Mouse (Mus musculus): ENCODE measurements at regions not wholly inside any gene's neighbourhood (a gene's known extent, or its start where the extent isn't known, plus 50 kb on each side); places are given as distances from the start of the nearest gene placed in this dataset.

GRCm38 (mm10) chr3:115530441-115530840, 184.4 kb downstream of the S1pr1 start:
- TF ChIP-seq NANOG (IDR thresholded peaks at IDR 0.05; ENCODE audit: borderline replicate concordance, low read length) = no peak
- TF ChIP-seq POU5F1 (IDR thresholded peaks at IDR 0.05; ENCODE audit: borderline replicate concordance, low read length) = no peak
- TF ChIP-seq CTCF (conservative IDR thresholded peaks at IDR 0.05; ENCODE audit: low read length) = no peak
- no peaks in the 10 kb centered on the region for H3K36me3 ChIP-seq (ENCODE audit: insufficient read depth, low read length)
- H3K9me3 ChIP-seq (ENCODE audit: low read length) = no peaks in the 10 kb centered on the region
- H3K4me1 ChIP-seq (replicated peaks; ENCODE audit: low read depth, low read length) = no peaks in the 10 kb centered on the region
- no peak overlapping the region for H3K4me3 ChIP-seq (replicated peaks; ENCODE audit: low read length)
- no peaks in the 10 kb centered on the region for H3K27me3 ChIP-seq (ENCODE audit: insufficient read depth, low read length)

- Histone ChIP-seq H3K9me3 (ENCODE audit: low read length) (no peaks in the 10 kb centered on the region), H3K4me3 (replicated peaks; ENCODE audit: low read length) (no peak overlapping the region), H3K27me3 (ENCODE audit: insufficient read depth, low read length) (no peaks in the 10 kb centered on the region), H3K4me1 (replicated peaks; ENCODE audit: low read depth, low read length) (no peaks in the 10 kb centered on the region), H3K36me3 (ENCODE audit: insufficient read depth, low read length) (no peaks in the 10 kb centered on the region)
- TF ChIP-seq NANOG (IDR thresholded peaks at IDR 0.05; ENCODE audit: borderline replicate concordance, low read length) (no peak), CTCF (conservative IDR thresholded peaks at IDR 0.05; ENCODE audit: low read length) (0 out of 2 replicates have a peak, but pooled peaks have one; percentile 12)
Observed at GRCm38 (mm10) chr3:115529918-115530317, 185.0 kb downstream of the S1pr1 start.

- H3K36me3 ChIP-seq (ENCODE audit: insufficient read depth, low read length) = no peaks in the 10 kb centered on the region
- H3K4me1 ChIP-seq (replicated peaks; ENCODE audit: low read depth, low read length) = no peaks in the 10 kb centered on the region
- no peaks in the 10 kb centered on the region for H3K27me3 ChIP-seq (ENCODE audit: insufficient read depth, low read length)
- H3K4me3 ChIP-seq (replicated peaks; ENCODE audit: low read length) = no peak overlapping the region
- TF ChIP-seq POU5F1 (IDR thresholded peaks at IDR 0.05; ENCODE audit: borderline replicate concordance, low read length) (no peak), CTCF (conservative IDR thresholded peaks at IDR 0.05; ENCODE audit: low read length) (no peak), NANOG (IDR thresholded peaks at IDR 0.05; ENCODE audit: borderline replicate concordance, low read length) (no peak)
- no peaks in the 10 kb centered on the region for H3K9me3 ChIP-seq (ENCODE audit: low read length)
Observed at GRCm38 (mm10) chr3:115523515-115523914, 191.4 kb downstream of the S1pr1 start.

- TF ChIP-seq CTCF (conservative IDR thresholded peaks at IDR 0.05; ENCODE audit: low read length) (no peak), POU5F1 (IDR thresholded peaks at IDR 0.05; ENCODE audit: borderline replicate concordance, low read length) (no peak)
- Histone ChIP-seq H3K36me3 (ENCODE audit: insufficient read depth, low read length) (no peaks in the 10 kb centered on the region), H3K4me3 (replicated peaks; ENCODE audit: low read length) (no peak overlapping the region), H3K27me3 (ENCODE audit: insufficient read depth, low read length) (no peaks in the 10 kb centered on the region), H3K9me3 (ENCODE audit: low read length) (no peaks in the 10 kb centered on the region), H3K4me1 (replicated peaks; ENCODE audit: low read depth, low read length) (no peaks in the 10 kb centered on the region)
Observed at GRCm38 (mm10) chr3:115515645-115516044, 199.2 kb downstream of the S1pr1 start.

GRCm38 (mm10) chr3:115509658-115510057, 205.2 kb downstream of the S1pr1 start:
- TF ChIP-seq CTCF (conservative IDR thresholded peaks at IDR 0.05; ENCODE audit: low read length) = no peak
- TF ChIP-seq POU5F1 (IDR thresholded peaks at IDR 0.05; ENCODE audit: borderline replicate concordance, low read length) = no peak
- no peak for TF ChIP-seq NANOG (IDR thresholded peaks at IDR 0.05; ENCODE audit: borderline replicate concordance, low read length)
- H3K4me3 ChIP-seq (replicated peaks; ENCODE audit: low read length) = no peak overlapping the region
- H3K36me3 ChIP-seq (ENCODE audit: insufficient read depth, low read length) = no peaks in the 10 kb centered on the region
- H3K4me1 ChIP-seq (replicated peaks; ENCODE audit: low read depth, low read length) = no peaks in the 10 kb centered on the region
- no peaks in the 10 kb centered on the region for H3K9me3 ChIP-seq (ENCODE audit: low read length)
- no peaks in the 10 kb centered on the region for H3K27me3 ChIP-seq (ENCODE audit: insufficient read depth, low read length)

GRCm38 (mm10) chr3:115497420-115497819, 217.5 kb downstream of the S1pr1 start:
- TF ChIP-seq CTCF (conservative IDR thresholded peaks at IDR 0.05; ENCODE audit: low read length) = no peak
- no peak for TF ChIP-seq NANOG (IDR thresholded peaks at IDR 0.05; ENCODE audit: borderline replicate concordance, low read length)
- no peak for TF ChIP-seq POU5F1 (IDR thresholded peaks at IDR 0.05; ENCODE audit: borderline replicate concordance, low read length)
- no peaks in the 10 kb centered on the region for H3K4me1 ChIP-seq (replicated peaks; ENCODE audit: low read depth, low read length)
- no peaks in the 10 kb centered on the region for H3K36me3 ChIP-seq (ENCODE audit: insufficient read depth, low read length)
- no peak overlapping the region for H3K4me3 ChIP-seq (replicated peaks; ENCODE audit: low read length)
- H3K9me3 ChIP-seq (ENCODE audit: low read length) = no peaks in the 10 kb centered on the region
- no peaks in the 10 kb centered on the region for H3K27me3 ChIP-seq (ENCODE audit: insufficient read depth, low read length)

GRCm38 (mm10) chr3:115496110-115496509, 218.8 kb downstream of the S1pr1 start:
- H3K9me3 ChIP-seq (ENCODE audit: low read length) = no peaks in the 10 kb centered on the region
- no peak overlapping the region for H3K4me3 ChIP-seq (replicated peaks; ENCODE audit: low read length)
- H3K27me3 ChIP-seq (ENCODE audit: insufficient read depth, low read length) = no peaks in the 10 kb centered on the region
- TF ChIP-seq NANOG (IDR thresholded peaks at IDR 0.05; ENCODE audit: borderline replicate concordance, low read length) = no peak
- no peaks in the 10 kb centered on the region for H3K36me3 ChIP-seq (ENCODE audit: insufficient read depth, low read length)
- no peaks in the 10 kb centered on the region for H3K4me1 ChIP-seq (replicated peaks; ENCODE audit: low read depth, low read length)

GRCm38 (mm10) chr3:115495692-115496091, 219.2 kb downstream of the S1pr1 start:
- Histone ChIP-seq H3K36me3 (ENCODE audit: insufficient read depth, low read length) (no peaks in the 10 kb centered on the region), H3K4me1 (replicated peaks; ENCODE audit: low read depth, low read length) (no peaks in the 10 kb centered on the region), H3K27me3 (ENCODE audit: insufficient read depth, low read length) (no peaks in the 10 kb centered on the region), H3K9me3 (ENCODE audit: low read length) (no peaks in the 10 kb centered on the region), H3K4me3 (replicated peaks; ENCODE audit: low read length) (no peak overlapping the region)
- no peak for TF ChIP-seq NANOG (IDR thresholded peaks at IDR 0.05; ENCODE audit: borderline replicate concordance, low read length)
- TF ChIP-seq POU5F1 (IDR thresholded peaks at IDR 0.05; ENCODE audit: borderline replicate concordance, low read length) = no peak
- TF ChIP-seq CTCF (conservative IDR thresholded peaks at IDR 0.05; ENCODE audit: low read length) = no peak

GRCm38 (mm10) chr3:115468980-115469379, 245.9 kb downstream of the S1pr1 start:
- Histone ChIP-seq H3K27me3 (ENCODE audit: insufficient read depth, low read length) (no peaks in the 10 kb centered on the region), H3K9me3 (ENCODE audit: low read length) (no peaks in the 10 kb centered on the region), H3K36me3 (ENCODE audit: insufficient read depth, low read length) (no peaks in the 10 kb centered on the region), H3K4me3 (replicated peaks; ENCODE audit: low read length) (no peak overlapping the region), H3K4me1 (replicated peaks; ENCODE audit: low read depth, low read length) (no peaks in the 10 kb centered on the region)
- TF ChIP-seq POU5F1 (IDR thresholded peaks at IDR 0.05; ENCODE audit: borderline replicate concordance, low read length) = no peak
- no peak for TF ChIP-seq CTCF (conservative IDR thresholded peaks at IDR 0.05; ENCODE audit: low read length)
- TF ChIP-seq NANOG (IDR thresholded peaks at IDR 0.05; ENCODE audit: borderline replicate concordance, low read length) = no peak
